Mouse (Mus musculus): ENCODE data around the gene Zfyve28. TPM values are rescaled to one million over a fixed set of nuclear protein-coding genes. Genes with fewer than 3 reads are reported as not detected.

Zfyve28 gene
- polyA plus RNA-seq, 1 experiment = 0.37 TPM

DNA sequence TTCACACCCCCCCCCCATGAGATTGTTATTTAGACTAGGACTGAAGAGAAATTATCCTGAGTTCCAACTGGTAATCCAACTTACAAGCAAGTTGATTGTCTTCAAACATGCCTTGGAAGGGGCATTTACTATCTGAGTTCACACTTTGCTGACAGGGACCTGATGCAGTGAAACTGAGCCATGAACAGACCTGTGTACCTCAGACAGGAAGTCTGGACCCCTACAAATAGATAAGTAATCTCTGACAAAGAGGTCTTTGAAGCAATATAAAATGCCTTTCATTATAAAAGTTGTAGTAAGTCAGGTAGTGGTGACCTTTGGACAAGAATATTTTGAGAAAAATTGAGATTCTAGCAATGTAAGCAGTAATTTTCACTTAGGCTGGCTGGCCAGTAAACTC, 139.8 kb downstream of the Zfyve28 start:
- TF ChIP-seq GATA1 (IDR thresholded peaks at IDR 0.05; ENCODE audit: borderline replicate concordance, low read length) (no peak), FLI1 (IDR thresholded peaks at IDR 0.05; ENCODE audit: low read length) (no peak)
- H3K36me3 ChIP-seq (replicated peaks; ENCODE audit: low read length) = peaks cover 8% of the 10 kb centered on the region
- no peaks in the 10 kb centered on the region for H3K9me3 ChIP-seq
- H3K4me1 ChIP-seq = peaks cover 7% of the 10 kb centered on the region; the same call in 1 of the 2 replicates
- no peak overlapping the region for H3K4me3 ChIP-seq (replicated peaks)
- no peaks in the 10 kb centered on the region for H3K27me3 ChIP-seq (replicated peaks)

DNA sequence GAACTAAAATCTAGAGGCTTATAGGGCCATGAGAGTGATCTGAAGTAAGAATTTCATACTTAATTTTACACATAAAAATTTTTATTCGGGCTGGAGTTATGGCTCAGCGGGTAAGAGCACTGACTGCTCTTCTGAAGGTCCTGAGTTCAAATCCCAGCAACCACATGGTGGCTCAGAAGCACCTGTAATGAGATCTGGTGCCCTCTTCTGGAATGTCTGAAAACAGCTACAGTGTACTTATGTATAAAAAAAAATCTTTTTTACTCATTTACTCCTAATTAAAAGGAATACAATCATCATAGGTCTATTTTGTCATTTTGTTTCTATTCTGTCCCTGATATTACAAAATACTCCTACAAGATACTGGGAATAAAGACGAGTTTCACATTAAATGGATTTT, 140.7 kb downstream of the Zfyve28 start:
- H3K36me3 ChIP-seq (replicated peaks; ENCODE audit: low read length) = no peaks in the 10 kb centered on the region
- no peaks in the 10 kb centered on the region for H3K27me3 ChIP-seq (replicated peaks)
- H3K4me3 ChIP-seq (replicated peaks) = no peak overlapping the region
- no peak for TF ChIP-seq GATA1 (IDR thresholded peaks at IDR 0.05; ENCODE audit: borderline replicate concordance, low read length)
- TF ChIP-seq FLI1 (IDR thresholded peaks at IDR 0.05; ENCODE audit: low read length) = no peak
- peaks cover 7% of the 10 kb centered on the region; the same call in 1 of the 2 replicates for H3K4me1 ChIP-seq
- no peaks in the 10 kb centered on the region for H3K9me3 ChIP-seq

Other genes starting within 250 kb of the Zfyve28 start
- 0.21 TPM in 1 of 2 replicates, not detected in the other for gene Poln, start 119.0 kb downstream of the Zfyve28 start, polyA plus RNA-seq (2012; ENCODE audit: insufficient read depth, low replicate concordance)
- 1.6 TPM in 1 of 2 replicates, not detected in the other for gene Haus3, start 118.9 kb downstream of the Zfyve28 start, polyA plus RNA-seq (2012; ENCODE audit: insufficient read depth, low replicate concordance)
- gene Mxd4, start 100.7 kb downstream of the Zfyve28 start, polyA plus RNA-seq (2012; ENCODE audit: insufficient read depth, low replicate concordance) = 12.3 and 31.0 TPM in 2 replicates
- 0.15 TPM in 1 of 2 replicates, not detected in the other for gene Cfap99, start 151 bp upstream of the Zfyve28 start, polyA plus RNA-seq (2012; ENCODE audit: insufficient read depth, low replicate concordance)
- 6.2 and 26.8 TPM in 2 replicates for gene Rnf4, start 47.8 kb upstream of the Zfyve28 start, polyA plus RNA-seq (2012; ENCODE audit: insufficient read depth, low replicate concordance)
- gene Fam193a, start 81.5 kb upstream of the Zfyve28 start, polyA plus RNA-seq (2012; ENCODE audit: insufficient read depth, low replicate concordance) = 6.6 and 13.3 TPM in 2 replicates
- 2.0 and 7.5 TPM in 2 replicates for gene Tnip2, start 225.5 kb upstream of the Zfyve28 start, polyA plus RNA-seq (2012; ENCODE audit: insufficient read depth, low replicate concordance)
- 8.6 and 17.1 TPM in 2 replicates for gene Sh3bp2, start 237.4 kb upstream of the Zfyve28 start, polyA plus RNA-seq (2012; ENCODE audit: insufficient read depth, low replicate concordance)